Mouse (Mus musculus): ENCODE data around the gene Synj2. TPM values are rescaled to one million over a fixed set of nuclear protein-coding genes. Genes with fewer than 3 reads are reported as not detected.

The Synj2 gene
- total and polyA plus RNA-seq, 2 experiments from 2014 or later, result 4.8 to 15.9 TPM

GRCm38 (mm10) chr17:6025831-6026230 is 84.8 kb downstream of the Synj2 start:
- no peak for TF ChIP-seq CTCF (IDR thresholded peaks at IDR 0.05; ENCODE audit: low read depth)
- no peak for TF ChIP-seq EP300 (IDR thresholded peaks at IDR 0.05; ENCODE audit: low read depth)
- Histone ChIP-seq H3K4me3 (ENCODE audit: low read depth, low read length) (no peak overlapping the region), H3K9ac (replicated peaks; ENCODE audit: low read depth, low read length) (no peak overlapping the region), H3K27me3 (ENCODE audit: control insufficient read depth, insufficient read depth, low read length) (no peaks in the 10 kb centered on the region), H3K27ac (ENCODE audit: low read depth) (no peak overlapping the region), H3K9me3 (replicated peaks; ENCODE audit: control insufficient read depth, low read length) (no peaks in the 10 kb centered on the region), H3K4me1 (ENCODE audit: control insufficient read depth, insufficient read depth) (no peaks in the 10 kb centered on the region), H3K4me2 (ENCODE audit: low read depth, low read length) (no peak overlapping the region), H3K36me3 (replicated peaks; ENCODE audit: control insufficient read depth, insufficient read depth, low read length) (peaks cover 67% of the 10 kb centered on the region)
- ATAC-seq (ENCODE audit: insufficient read depth, low read depth), result no peak
- no peak for DNase-seq (ENCODE audit: low spot score)
- 76% methylated on average over 7 of the region's 7 CpGs for WGBS

DNA sequence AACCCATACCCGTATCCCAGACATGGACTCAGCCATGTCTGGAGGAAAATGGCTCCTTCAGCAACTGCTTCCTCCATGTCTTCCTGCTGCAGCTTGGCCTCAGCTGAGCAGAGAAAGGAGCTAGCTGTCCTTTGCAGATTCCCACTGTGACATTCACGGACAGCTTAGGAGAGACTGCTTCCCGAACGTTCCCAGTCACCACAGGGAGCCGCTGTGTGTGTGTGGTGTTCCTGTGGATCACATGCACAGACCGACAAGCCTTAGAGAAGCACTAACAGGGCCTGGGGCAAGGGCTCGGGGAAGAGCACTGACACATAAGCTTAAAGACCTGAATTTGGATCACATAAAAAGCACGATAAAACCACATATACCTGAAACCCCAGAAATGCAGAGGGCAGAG is 94.6 kb downstream of the Synj2 start:
- H3K9ac ChIP-seq (replicated peaks; ENCODE audit: low read depth, low read length), result no peak overlapping the region
- ATAC-seq (ENCODE audit: insufficient read depth, low read depth), result no peak
- no peak for TF ChIP-seq EP300 (IDR thresholded peaks at IDR 0.05; ENCODE audit: low read depth)
- no peak for TF ChIP-seq CTCF (IDR thresholded peaks at IDR 0.05; ENCODE audit: low read depth)
- no peaks in the 10 kb centered on the region for H3K27me3 ChIP-seq (ENCODE audit: control insufficient read depth, insufficient read depth, low read length)
- H3K9me3 ChIP-seq (replicated peaks; ENCODE audit: control insufficient read depth, low read length), result no peaks in the 10 kb centered on the region
- H3K4me3 ChIP-seq (ENCODE audit: low read depth, low read length), result no peak overlapping the region
- no peak overlapping the region for H3K27ac ChIP-seq (ENCODE audit: low read depth)
- WGBS, result 65% methylated on average over 8 of the region's 8 CpGs
- DNase-seq (ENCODE audit: low spot score), result no peak
- peaks cover 11% of the 10 kb centered on the region; the same call in 1 of the 2 replicates for H3K4me1 ChIP-seq (ENCODE audit: control insufficient read depth, insufficient read depth)
- H3K36me3 ChIP-seq (replicated peaks; ENCODE audit: control insufficient read depth, insufficient read depth, low read length), result peaks cover 38% of the 10 kb centered on the region
- no peak overlapping the region for H3K4me2 ChIP-seq (ENCODE audit: low read depth, low read length)

GRCm38 (mm10) chr17:6036458-6036857 is 95.4 kb downstream of the Synj2 start:
- 88% methylated on average over 8 of the region's 8 CpGs for WGBS

GRCm38 (mm10) chr17:6036872-6037271 is 95.8 kb downstream of the Synj2 start:
- Histone ChIP-seq H3K36me3 (replicated peaks; ENCODE audit: control insufficient read depth, insufficient read depth, low read length) (peaks cover 37% of the 10 kb centered on the region), H3K27ac (ENCODE audit: low read depth) (no peak overlapping the region), H3K9me3 (replicated peaks; ENCODE audit: control insufficient read depth, low read length) (no peaks in the 10 kb centered on the region), H3K27me3 (ENCODE audit: control insufficient read depth, insufficient read depth, low read length) (no peaks in the 10 kb centered on the region), H3K4me2 (ENCODE audit: low read depth, low read length) (no peak overlapping the region), H3K9ac (replicated peaks; ENCODE audit: low read depth, low read length) (no peak overlapping the region), H3K4me3 (ENCODE audit: low read depth, low read length) (no peak overlapping the region), H3K4me1 (ENCODE audit: control insufficient read depth, insufficient read depth) (peaks cover 11% of the 10 kb centered on the region; the same call in 1 of the 2 replicates)
- no peak for TF ChIP-seq CTCF (IDR thresholded peaks at IDR 0.05; ENCODE audit: low read depth)
- no peak for TF ChIP-seq EP300 (IDR thresholded peaks at IDR 0.05; ENCODE audit: low read depth)
- no peak for ATAC-seq (ENCODE audit: insufficient read depth, low read depth)
- DNase-seq (ENCODE audit: low spot score), result no peak
- WGBS, result 92% methylated on average over 11 of the region's 11 CpGs

More at GRCm38 (mm10) chr17:6036458-6036857, 95.4 kb downstream of the Synj2 start:
- no peak overlapping the region for H3K9ac ChIP-seq (replicated peaks; ENCODE audit: low read depth, low read length)
- H3K4me3 ChIP-seq (ENCODE audit: low read depth, low read length), result no peak overlapping the region
- DNase-seq (ENCODE audit: low spot score), result no peak
- no peak for ATAC-seq (ENCODE audit: insufficient read depth, low read depth)
- H3K4me1 ChIP-seq (ENCODE audit: control insufficient read depth, insufficient read depth), result peaks cover 11% of the 10 kb centered on the region; the same call in 1 of the 2 replicates
- no peaks in the 10 kb centered on the region for H3K27me3 ChIP-seq (ENCODE audit: control insufficient read depth, insufficient read depth, low read length)
- no peak overlapping the region for H3K4me2 ChIP-seq (ENCODE audit: low read depth, low read length)
- H3K27ac ChIP-seq (ENCODE audit: low read depth), result no peak overlapping the region
- TF ChIP-seq EP300 (IDR thresholded peaks at IDR 0.05; ENCODE audit: low read depth) (no peak), CTCF (IDR thresholded peaks at IDR 0.05; ENCODE audit: low read depth) (no peak)
- H3K36me3 ChIP-seq (replicated peaks; ENCODE audit: control insufficient read depth, insufficient read depth, low read length), result peaks cover 38% of the 10 kb centered on the region
- H3K9me3 ChIP-seq (replicated peaks; ENCODE audit: control insufficient read depth, low read length), result no peaks in the 10 kb centered on the region

DNA sequence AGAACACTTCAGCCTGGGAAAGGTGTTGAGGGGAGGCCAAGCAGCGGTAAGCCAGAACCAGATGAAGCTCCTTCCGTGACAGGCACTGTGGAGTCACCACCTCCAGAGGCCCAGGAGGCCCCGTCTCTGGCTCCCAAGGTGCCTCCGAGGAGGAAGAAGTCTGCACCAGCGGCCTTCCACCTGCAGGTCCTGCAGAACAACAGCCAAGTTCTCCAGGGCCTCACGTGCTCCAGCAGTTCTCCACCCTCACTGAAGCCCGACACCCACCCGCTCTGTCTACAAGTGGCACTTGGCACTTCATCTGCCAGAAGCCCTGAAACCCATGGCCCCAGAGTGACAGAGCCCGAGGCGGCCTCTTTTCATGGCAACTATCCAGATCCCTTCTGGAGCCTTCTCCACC is 96.4 kb downstream of the Synj2 start:
- Histone ChIP-seq H3K4me3 (ENCODE audit: low read depth, low read length) (no peak overlapping the region), H3K36me3 (replicated peaks; ENCODE audit: control insufficient read depth, insufficient read depth, low read length) (peaks cover 37% of the 10 kb centered on the region), H3K9me3 (replicated peaks; ENCODE audit: control insufficient read depth, low read length) (no peaks in the 10 kb centered on the region), H3K4me1 (ENCODE audit: control insufficient read depth, insufficient read depth) (peaks cover 11% of the 10 kb centered on the region; the same call in 1 of the 2 replicates), H3K27ac (ENCODE audit: low read depth) (peak overlapping the region; percentile 23), H3K9ac (replicated peaks; ENCODE audit: low read depth, low read length) (no peak overlapping the region), H3K4me2 (ENCODE audit: low read depth, low read length) (no peak overlapping the region), H3K27me3 (ENCODE audit: control insufficient read depth, insufficient read depth, low read length) (no peaks in the 10 kb centered on the region)
- 42% methylated on average over 10 of the region's 10 CpGs for WGBS
- TF ChIP-seq CTCF (IDR thresholded peaks at IDR 0.05; ENCODE audit: low read depth), result no peak
- TF ChIP-seq EP300 (IDR thresholded peaks at IDR 0.05; ENCODE audit: low read depth), result no peak
- DNase-seq (ENCODE audit: low spot score), result peak; percentile 66
- peak; percentile 91 for ATAC-seq (ENCODE audit: insufficient read depth, low read depth)

DNA sequence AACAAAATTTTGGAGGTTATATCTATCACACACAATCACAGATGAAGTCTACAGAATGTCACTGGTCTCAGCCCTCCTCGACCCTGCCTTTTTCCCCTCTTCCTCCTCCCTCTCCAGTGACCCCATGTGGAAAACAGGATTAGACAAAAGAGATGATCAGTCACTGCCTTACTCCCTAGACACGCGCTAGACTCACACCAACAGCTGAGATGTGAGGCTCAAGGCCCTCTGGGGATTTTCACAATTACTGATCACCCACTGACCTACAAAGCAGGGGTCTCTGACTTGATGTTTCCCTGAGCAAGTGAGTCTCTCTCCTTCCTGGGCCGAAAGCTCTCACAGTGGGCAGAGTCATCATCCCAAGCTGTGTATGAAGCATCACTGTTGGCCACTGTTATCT is 111.7 kb downstream of the Synj2 start:
- H3K4me2 ChIP-seq (ENCODE audit: low read depth, low read length), result no peak overlapping the region
- H3K9ac ChIP-seq (replicated peaks; ENCODE audit: low read depth, low read length), result no peak overlapping the region
- DNase-seq (ENCODE audit: low spot score), result no peak
- WGBS, result 83% methylated on average over 4 of the region's 4 CpGs
- no peak overlapping the region for H3K27ac ChIP-seq (ENCODE audit: low read depth)
- peaks cover 16% of the 10 kb centered on the region; the same call in 1 of the 2 replicates for H3K36me3 ChIP-seq (replicated peaks; ENCODE audit: control insufficient read depth, insufficient read depth, low read length)
- no peaks in the 10 kb centered on the region for H3K27me3 ChIP-seq (ENCODE audit: control insufficient read depth, insufficient read depth, low read length)
- H3K4me3 ChIP-seq (ENCODE audit: low read depth, low read length), result no peak overlapping the region
- ATAC-seq (ENCODE audit: insufficient read depth, low read depth), result no peak
- H3K9me3 ChIP-seq (replicated peaks; ENCODE audit: control insufficient read depth, low read length), result no peaks in the 10 kb centered on the region
- H3K4me1 ChIP-seq (ENCODE audit: control insufficient read depth, insufficient read depth), result no peaks in the 10 kb centered on the region
- TF ChIP-seq EP300 (IDR thresholded peaks at IDR 0.05; ENCODE audit: low read depth) (no peak), CTCF (IDR thresholded peaks at IDR 0.05; ENCODE audit: low read depth) (no peak)
